ENCODE assay signal across 23 mouse cellular contexts in the genomic region with DNA sequence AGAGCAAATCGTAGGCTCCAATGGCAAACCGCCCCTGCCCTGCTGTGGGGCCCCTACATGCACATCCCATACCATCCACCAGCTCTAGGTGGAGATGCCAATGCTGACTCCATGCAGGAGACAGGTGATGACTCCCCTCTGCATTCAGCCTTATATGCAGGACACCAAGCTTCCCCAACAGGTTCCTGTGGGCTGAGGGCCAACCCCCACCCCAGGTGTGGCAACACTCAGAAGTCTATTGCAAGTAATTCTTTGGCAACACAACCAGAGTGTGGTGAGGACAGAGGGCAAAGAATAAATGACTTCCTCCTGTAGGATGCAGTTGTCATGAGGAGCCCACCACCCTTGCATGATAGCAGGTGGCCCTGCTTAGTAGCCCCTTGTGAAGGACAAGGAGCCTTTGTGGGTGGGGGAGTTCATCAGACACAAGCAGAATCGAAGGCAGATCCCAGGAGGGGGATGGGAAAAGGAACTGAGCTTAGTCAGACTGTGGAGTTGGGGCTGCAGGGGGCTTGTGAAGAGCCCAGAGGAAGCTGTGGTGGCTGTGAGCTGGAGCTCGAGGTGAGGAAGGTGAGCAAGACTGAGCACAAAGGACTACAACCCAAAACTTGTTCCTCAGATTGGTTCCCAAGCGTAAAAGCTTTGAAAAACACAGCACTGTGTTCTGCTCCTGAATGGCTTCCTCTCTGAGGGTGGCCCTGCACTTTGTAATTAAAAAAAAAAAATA. TPM values are rescaled to one million over a fixed set of nuclear protein-coding genes. Genes with fewer than 3 reads are reported as not detected.
DNase-seq lines count a peak whose midpoint lies in the region; ATAC-seq and TF ChIP-seq lines count a peak whose summit lies in the region.
"Had no signal": no experiment of that assay in that cellular context is flagged by ENCODE, and none has a peak within 500 bp of the region (broad histone marks: within the 10 kb centered on the region; RNA-seq: fewer than 3 reads in every experiment).

No protein-coding gene starts in this region.

- no peak for TF ChIP-seq CTCF in olfactory bulb, adult 2 months (IDR thresholded peaks at IDR 0.05; ENCODE audit: insufficient read depth, low read depth, low read length)
- no peak for TF ChIP-seq CTCF in intestine, postnatal 0 days (IDR thresholded peaks at IDR 0.05; ENCODE audit: low read depth)

- H3K36me3 ChIP-seq in intestine, postnatal 0 days (ENCODE audit: control insufficient read depth, insufficient read depth), result no peaks in the 10 kb centered on the region
- H3K36me3 ChIP-seq: hindbrain, embryonic 15.5 days; intestine, embryonic 15.5 days had no signal

- 0 out of 2 replicates have a peak overlapping the region, but pooled peaks have one; percentile 15 for H3K27ac ChIP-seq in olfactory bulb, adult 2 months (ENCODE audit: insufficient read depth, low read depth, low read length)
- H3K27ac ChIP-seq in intestine, postnatal 0 days (ENCODE audit: low read depth, low read length), result no peak overlapping the region
- H3K27ac ChIP-seq: forebrain, embryonic 13.5 days; hindbrain, embryonic 15.5 days; intestine, embryonic 15.5 days; kidney, postnatal 0 days had no signal

- no peak for TF ChIP-seq POLR2A in olfactory bulb, adult 2 months (IDR thresholded peaks at IDR 0.05; ENCODE audit: insufficient read depth, low read depth, low read length)

- H3K27me3 ChIP-seq in intestine, postnatal 0 days (replicated peaks; ENCODE audit: control insufficient read depth, insufficient read depth, low read length), result no peaks in the 10 kb centered on the region
- H3K27me3 ChIP-seq: forebrain, embryonic 13.5 days; hindbrain, embryonic 15.5 days; intestine, embryonic 15.5 days had no signal

- ATAC-seq in granulocyte monocyte progenitor cell, adult 5-6 weeks (replicated peaks; ENCODE audit: poor library complexity, severe bottlenecking), result peak; percentile 92
- no peak for ATAC-seq in intestine, postnatal 0 days
- ATAC-seq: forebrain, embryonic 13.5 days; intestine, embryonic 15.5 days had no signal

- H3K4me3 ChIP-seq in olfactory bulb, adult 2 months (ENCODE audit: insufficient read depth, low read depth, low read length), result no peak overlapping the region
- no peak overlapping the region for H3K4me3 ChIP-seq in intestine, postnatal 0 days (ENCODE audit: low read depth, low read length)
- H3K4me3 ChIP-seq: forebrain, embryonic 13.5 days; hindbrain, embryonic 15.5 days; intestine, embryonic 15.5 days; megakaryocyte, embryonic 14.5 days; myocyte had no signal

- no peaks in the 10 kb centered on the region for H3K9me3 ChIP-seq in intestine, postnatal 0 days (ENCODE audit: control insufficient read depth)
- H3K9me3 ChIP-seq: forebrain, embryonic 13.5 days; hindbrain, embryonic 15.5 days; intestine, embryonic 15.5 days had no signal

- WGBS in olfactory bulb, adult 2 months, result 48% methylated on average over 5 of the region's 5 CpGs
- 67% methylated on average over 5 of the region's 5 CpGs for WGBS in intestine, postnatal 0 days

- H3K4me2 ChIP-seq in intestine, postnatal 0 days (replicated peaks; ENCODE audit: low read depth), result no peak overlapping the region
- H3K4me2 ChIP-seq: forebrain, embryonic 13.5 days; heart, embryonic 11.5 days; hindbrain, embryonic 15.5 days; intestine, embryonic 15.5 days had no signal

- peak; percentile 81 for DNase-seq in heart, adult 11 months
- no peak for DNase-seq in heart, adult 8-10 months (ENCODE audit: low spot score)
- peak; percentile 53 for DNase-seq in 416B (ENCODE audit: low read depth)
- no peak for DNase-seq in right cerebral cortex, adult 18-20 months
- DNase-seq: adrenal gland, postnatal 36 days; cerebellum, adult 18-20 months; cerebellum, postnatal 25 days; gastrocnemius, postnatal 14 days; heart, postnatal 14 days; midbrain, embryonic 14.5 days; thymus, postnatal 14 days had no signal

- peaks cover 9% of the 10 kb centered on the region for H3K4me1 ChIP-seq in olfactory bulb, adult 2 months (ENCODE audit: control insufficient read depth, insufficient read depth, low read length)
- H3K4me1 ChIP-seq in intestine, postnatal 0 days (replicated peaks; ENCODE audit: control insufficient read depth, insufficient read depth, low read length), result peaks cover 2% of the 10 kb centered on the region; the same call in 1 of the 2 replicates
- H3K4me1 ChIP-seq: forebrain, embryonic 13.5 days; hindbrain, embryonic 15.5 days had no signal

- H3K9ac ChIP-seq in intestine, postnatal 0 days (ENCODE audit: low read depth, low read length), result no peak overlapping the region
- H3K9ac ChIP-seq: forebrain, embryonic 13.5 days; hindbrain, embryonic 15.5 days; intestine, embryonic 15.5 days had no signal

RNA-seq across cellular contexts. Expression of a gene that starts 25.8 kb away (rescaled TPM):
- 1 to 10 TPM; 2.2 to 4.1 (median 3.0) TPM for total RNA-seq in heart, adult 8-10 months (2022)
- not detected in 2 replicates for total RNA-seq in granulocyte monocyte progenitor cell, adult 5-6 weeks (2014; fragmentation: Nextera tagmentation)
- 1.8 and 2.6 TPM in 2 replicates for total RNA-seq in granulocyte monocyte progenitor cell, adult 5-6 weeks (2017)
- polyA plus RNA-seq in olfactory bulb, adult 2 months (2012; ENCODE audit: insufficient read depth, insufficient read length, low replicate concordance, missing spikeins), result not detected in 2 replicates
- 24.7 and 25.4 TPM in 2 replicates for polyA plus RNA-seq in intestine, postnatal 0 days (2015; fragmentation: Nextera tagmentation; extraction: Ambion mirVana)

RNA-seq across cellular contexts. Expression of a gene that starts 29.3 kb away (rescaled TPM):
- 1 to 10 TPM in 1 of 4 experiments, under 1 TPM in 3; 0.46 to 2.0 (median 0.66) TPM for total RNA-seq in heart, adult 8-10 months (2022)
- total RNA-seq in granulocyte monocyte progenitor cell, adult 5-6 weeks (2014; fragmentation: Nextera tagmentation), result 1.9 TPM in 1 of 2 replicates, not detected in the other
- total RNA-seq in granulocyte monocyte progenitor cell, adult 5-6 weeks (2017), result not detected in 2 replicates
- polyA plus RNA-seq in olfactory bulb, adult 2 months (2012; ENCODE audit: insufficient read depth, insufficient read length, low replicate concordance, missing spikeins), result not detected in 2 replicates
- 0.34 and 1.4 TPM in 2 replicates for polyA plus RNA-seq in intestine, postnatal 0 days (2015; fragmentation: Nextera tagmentation; extraction: Ambion mirVana)
- total RNA-seq: liver, adult 2 months had no signal
- polyA plus RNA-seq: liver, adult 2 months had no signal

RNA-seq across cellular contexts. Expression of a gene that starts 33.3 kb away (rescaled TPM):
- total RNA-seq in heart, adult 8-10 months (2022), result 1 to 10 TPM in 1 of 4 experiments, under 1 TPM in 3; 0.28 to 1.9 (median 0.36) TPM
- not detected in 2 replicates for total RNA-seq in granulocyte monocyte progenitor cell, adult 5-6 weeks (2014; fragmentation: Nextera tagmentation)
- not detected in 2 replicates for total RNA-seq in granulocyte monocyte progenitor cell, adult 5-6 weeks (2017)
- polyA plus RNA-seq in olfactory bulb, adult 2 months (2012; ENCODE audit: insufficient read depth, insufficient read length, low replicate concordance, missing spikeins), result not detected in 2 replicates
- 1.6 and 2.4 TPM in 2 replicates for polyA plus RNA-seq in intestine, postnatal 0 days (2015; fragmentation: Nextera tagmentation; extraction: Ambion mirVana)
- total RNA-seq: CH12.LX; gastrocnemius, postnatal 14 days; liver, adult 2 months had no signal
- polyA plus RNA-seq: liver, adult 2 months had no signal

Comparison
In these comparisons a context has a peak if more than half of its experiments do, and no peak if none do; other contexts are left out.
1. DNase-seq: peak in heart, adult 11 months (single experiment) and 416B (single experiment); none in heart, adult 8-10 months (single experiment) and right cerebral cortex, adult 18-20 months (single experiment).